Mouse (Mus musculus): ENCODE results near the gene Actr10.

The Actr10 gene

GRCm38 (mm10) chr12:70937571-70938384 lies at the start of gene Actr10:
Actr10 (plus strand) TSS chr12:70937857.
- peak; percentile 95 for DNase-seq (ENCODE audit: inconsistent ontology term)

- DNase-seq (ENCODE audit: inconsistent ontology term) = no peak
Measured at GRCm38 (mm10) chr12:70890405-70890804, 47.3 kb upstream of the Actr10 start.

- DNase-seq (ENCODE audit: inconsistent ontology term) = peak; percentile 77
Measured at GRCm38 (mm10) chr12:70890874-70891470, 46.7 kb upstream of the Actr10 start.

- no peak for DNase-seq (ENCODE audit: inconsistent ontology term)
Measured at GRCm38 (mm10) chr12:70895275-70895674, 42.4 kb upstream of the Actr10 start.

- no peak for DNase-seq (ENCODE audit: inconsistent ontology term)
Measured at GRCm38 (mm10) chr12:70896068-70896467, 41.6 kb upstream of the Actr10 start.

GRCm38 (mm10) chr12:70897434-70897833 lies 40.2 kb upstream of the Actr10 start:
- DNase-seq (ENCODE audit: inconsistent ontology term) = no peak

GRCm38 (mm10) chr12:70898450-70898849 lies 39.2 kb upstream of the Actr10 start:
- DNase-seq (ENCODE audit: inconsistent ontology term) = peak; percentile 27

GRCm38 (mm10) chr12:70904471-70904870 lies 33.2 kb upstream of the Actr10 start:
- DNase-seq (ENCODE audit: inconsistent ontology term) = no peak

- DNase-seq (ENCODE audit: inconsistent ontology term) = no peak
Measured at GRCm38 (mm10) chr12:70906867-70907266, 30.8 kb upstream of the Actr10 start.

GRCm38 (mm10) chr12:70907651-70908050 lies 30.0 kb upstream of the Actr10 start:
- no peak for DNase-seq (ENCODE audit: inconsistent ontology term)

GRCm38 (mm10) chr12:70908076-70908475 lies 29.6 kb upstream of the Actr10 start:
- no peak for DNase-seq (ENCODE audit: inconsistent ontology term)

GRCm38 (mm10) chr12:70910241-70910720 lies 27.4 kb upstream of the Actr10 start:
- peak; percentile 89 for DNase-seq (ENCODE audit: inconsistent ontology term)

GRCm38 (mm10) chr12:70911029-70911428 lies 26.6 kb upstream of the Actr10 start:
- DNase-seq (ENCODE audit: inconsistent ontology term) = peak; percentile 78

GRCm38 (mm10) chr12:70911676-70912379 lies 25.8 kb upstream of the Actr10 start:
- no peak for DNase-seq (ENCODE audit: inconsistent ontology term)

GRCm38 (mm10) chr12:70913429-70913828 lies 24.2 kb upstream of the Actr10 start:
- DNase-seq (ENCODE audit: inconsistent ontology term) = peak; percentile 56

GRCm38 (mm10) chr12:70914387-70914786 lies 23.3 kb upstream of the Actr10 start:
- DNase-seq (ENCODE audit: inconsistent ontology term) = peak; percentile 34

GRCm38 (mm10) chr12:70929781-70930180 lies 7.9 kb upstream of the Actr10 start:
- DNase-seq (ENCODE audit: inconsistent ontology term) = no peak

GRCm38 (mm10) chr12:70937150-70937549 lies 507 bp upstream of the Actr10 start:
- DNase-seq (ENCODE audit: inconsistent ontology term) = no peak

GRCm38 (mm10) chr12:70940806-70941205 lies 3.1 kb downstream of the Actr10 start:
- DNase-seq (ENCODE audit: inconsistent ontology term) = no peak

- DNase-seq (ENCODE audit: inconsistent ontology term) = no peak
Measured at GRCm38 (mm10) chr12:70944181-70944580, 6.5 kb downstream of the Actr10 start.

- no peak for DNase-seq (ENCODE audit: inconsistent ontology term)
Measured at GRCm38 (mm10) chr12:70946585-70947256, 9.1 kb downstream of the Actr10 start.

GRCm38 (mm10) chr12:70958640-70959039 lies 21.0 kb downstream of the Actr10 start:
- DNase-seq (ENCODE audit: inconsistent ontology term) = no peak

Measured in Muller cell, postnatal 12 days (primary cell).